Mouse (Mus musculus) brain, embryonic 14.5 days (tissue): Measurements from ENCODE around the gene Pomt1.

Experiments used
- CTCF ChIP-seq: fragments of 200-500 bp; IDR thresholded peaks from 2 replicates; pipeline ENCODE4 v1.5.1; 2012; ENCODE audit warnings: inconsistent platforms, mild to moderate bottlenecking, moderate library complexity, borderline replicate concordance; ENCODE audit not compliant: insufficient read depth, insufficient read length; ENCODE audit errors: extremely low read depth
- POLR2A ChIP-seq: fragments of 200-500 bp; IDR thresholded peaks from 2 replicates; pipeline ENCODE4 v1.6.1; 2012; ENCODE audit warnings: mild to moderate bottlenecking, inconsistent platforms, borderline replicate concordance; ENCODE audit not compliant: poor library complexity, insufficient read depth, insufficient read length, severe bottlenecking; ENCODE audit errors: extremely low read depth

GRCm38 (mm10) chr2:32217656-32218055 is 18.7 kb upstream of the Pomt1 start:
- TF ChIP-seq POLR2A (no peak), CTCF (no peak)
